Mouse (Mus musculus) A20 (cell line): ENCODE data around the gene Tmem263.

Experiments
- DNase-seq: peaks from one replicate; pipeline ENCODE4 v3.0.0-alpha.2; 2011; ENCODE audit warnings: low read depth, low spot score

Gene Tmem263

DNA sequence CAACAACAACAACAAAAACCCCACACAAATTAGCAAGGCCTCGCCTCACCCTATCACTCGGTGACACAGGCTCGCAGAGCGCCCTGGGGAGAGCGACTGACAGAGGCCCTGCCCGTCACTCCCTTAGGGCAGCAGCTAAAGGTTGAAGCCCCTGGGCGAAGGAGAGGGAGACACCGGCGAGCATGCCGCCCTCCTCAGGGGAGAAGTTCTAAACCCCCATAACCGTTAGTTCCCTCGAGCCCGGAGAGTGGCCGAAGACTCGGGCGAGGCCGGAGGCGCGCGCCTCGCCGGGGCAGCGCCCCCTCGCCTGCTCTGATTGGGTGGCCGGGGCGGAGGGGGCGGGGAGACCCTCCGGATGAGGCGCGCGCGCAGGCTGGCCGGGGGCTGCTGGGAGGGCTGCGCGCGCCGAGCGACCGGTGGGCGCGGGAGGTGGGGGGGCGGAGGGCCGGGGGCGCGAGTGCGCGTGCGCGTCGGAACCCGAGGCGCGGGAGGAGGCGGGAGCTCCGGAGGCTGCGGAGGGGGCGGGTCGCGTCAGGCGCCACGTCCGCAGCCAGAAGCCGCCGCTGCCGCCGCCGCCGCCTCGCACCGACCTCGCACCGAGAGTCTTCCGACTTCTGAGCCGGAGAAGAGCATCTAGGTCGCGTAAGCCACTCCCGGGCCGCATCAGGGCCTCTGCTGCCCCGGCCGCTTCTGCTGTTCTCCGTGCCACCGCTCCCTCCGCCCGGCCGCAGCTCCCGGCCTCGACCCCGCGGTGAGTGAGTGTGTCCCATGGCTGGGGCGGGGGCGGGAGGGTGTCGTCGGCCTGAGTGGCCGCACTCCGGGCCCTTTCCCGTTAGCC lies at the start of gene Tmem263, which contains the start of gene Fhl4:
Gene Tmem263 (plus strand): TSS at position 381 of the 838 bp plus-strand sequence.
Gene Fhl4 (minus strand): TSS at position 249 of the 838 bp plus-strand sequence.
- peak; percentile 96 for DNase-seq

DNA sequence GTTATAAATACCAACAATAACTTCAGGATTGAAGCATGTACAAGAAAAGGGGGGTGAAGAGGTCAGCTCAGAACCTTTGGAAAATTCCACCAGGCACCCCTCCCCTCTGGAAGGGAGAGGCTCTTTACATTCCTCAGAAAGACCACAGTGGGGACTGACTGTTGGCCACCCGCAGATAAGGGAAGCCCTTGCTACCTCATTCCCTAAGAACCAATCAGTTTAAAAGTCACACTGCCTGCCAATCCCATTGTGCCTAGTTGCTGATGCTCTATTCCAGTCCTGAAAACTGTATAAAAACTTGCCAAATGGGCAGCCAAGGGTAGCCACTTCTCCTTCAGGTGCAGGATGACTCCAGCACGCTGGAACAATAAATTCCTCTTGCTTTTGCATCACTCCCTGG lies 47.6 kb upstream of the Tmem263 start:
- no peak for DNase-seq

DNA sequence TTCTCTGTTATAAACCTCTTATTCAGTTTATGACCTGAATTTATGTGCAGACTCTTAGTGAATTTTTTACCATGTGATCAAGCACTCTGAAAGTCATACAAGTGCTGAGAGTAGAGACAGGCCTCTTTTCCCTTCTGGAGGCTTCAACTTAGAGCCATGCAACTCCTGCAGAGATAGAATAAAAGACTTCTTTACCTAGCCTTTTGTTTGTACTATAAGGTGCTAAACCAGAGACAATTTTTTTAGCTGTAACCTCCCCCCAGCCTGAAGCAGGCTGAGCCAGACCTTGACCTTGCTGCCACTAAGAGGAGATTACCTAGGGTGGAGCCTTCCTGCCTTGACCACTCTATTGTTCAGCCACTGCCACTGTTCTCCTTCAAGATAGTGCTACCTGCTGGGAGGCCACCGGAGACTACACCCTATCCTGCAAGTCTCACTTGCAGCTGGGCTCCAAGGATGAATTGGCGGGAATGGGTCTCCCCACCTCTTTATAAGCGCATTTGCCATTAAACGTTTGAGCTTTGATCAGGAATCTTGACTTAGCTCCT lies 30.7 kb upstream of the Tmem263 start:
- DNase-seq = no peak

DNA sequence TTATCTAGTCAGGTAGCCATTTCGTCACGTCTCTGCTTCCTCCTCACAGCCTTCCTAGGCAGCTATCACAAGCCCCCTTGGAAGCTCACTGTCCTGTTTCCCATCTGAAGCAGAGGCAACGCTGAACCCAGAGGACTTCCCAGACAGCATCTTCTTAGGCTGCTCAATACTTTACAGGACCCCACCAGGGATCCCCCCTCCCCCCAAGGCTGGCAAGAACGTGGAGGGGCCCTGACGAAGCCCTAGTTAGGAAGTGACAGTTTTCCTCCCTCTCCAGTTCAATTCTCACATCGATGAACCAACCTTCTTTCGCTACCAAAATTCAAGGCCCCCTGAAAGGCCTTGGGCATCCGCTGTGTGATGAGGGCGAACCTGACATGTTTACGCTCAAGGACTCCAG lies 586 bp upstream of the Tmem263 start:
- no peak for DNase-seq

DNA sequence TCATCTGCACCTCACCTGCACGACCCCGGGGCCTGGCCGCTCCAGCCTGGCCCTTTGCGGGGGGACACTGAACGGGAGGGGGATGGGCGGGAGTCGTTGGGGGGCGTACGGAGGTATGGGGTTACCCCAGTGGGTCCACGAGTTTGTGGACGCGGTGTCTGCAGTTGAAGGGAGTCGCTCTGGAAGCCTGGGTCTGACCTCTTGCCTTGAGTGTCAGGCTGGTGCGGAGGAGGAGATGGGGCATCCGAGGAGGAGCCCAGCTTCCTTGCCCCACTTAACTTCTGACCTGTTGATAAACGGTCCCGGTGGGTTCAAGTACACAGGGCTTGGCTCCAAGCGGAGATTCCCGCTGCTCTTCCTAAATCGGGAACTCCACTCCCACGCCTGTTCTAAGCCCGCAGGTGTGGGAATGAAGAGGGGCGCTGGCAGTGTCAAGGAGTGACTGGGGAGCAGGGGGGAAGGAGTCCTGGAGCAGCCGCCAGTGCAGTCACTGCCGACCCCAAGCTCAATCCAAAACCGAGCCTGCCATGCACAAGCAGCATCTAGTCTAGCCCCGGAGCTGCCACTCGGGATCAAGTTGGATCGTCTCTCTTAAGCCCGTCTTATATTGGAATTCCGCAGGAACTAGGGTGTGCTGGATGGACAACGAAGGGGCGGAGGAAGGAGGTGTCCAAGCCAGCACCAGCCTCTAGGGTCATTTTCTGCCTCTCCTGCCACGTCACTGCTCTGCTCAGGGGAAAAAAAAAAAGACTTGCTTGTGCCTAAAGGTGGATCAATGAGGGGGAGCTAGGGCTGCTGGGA lies 858 bp downstream of the Tmem263 start:
- DNase-seq = peak; percentile 79

DNA sequence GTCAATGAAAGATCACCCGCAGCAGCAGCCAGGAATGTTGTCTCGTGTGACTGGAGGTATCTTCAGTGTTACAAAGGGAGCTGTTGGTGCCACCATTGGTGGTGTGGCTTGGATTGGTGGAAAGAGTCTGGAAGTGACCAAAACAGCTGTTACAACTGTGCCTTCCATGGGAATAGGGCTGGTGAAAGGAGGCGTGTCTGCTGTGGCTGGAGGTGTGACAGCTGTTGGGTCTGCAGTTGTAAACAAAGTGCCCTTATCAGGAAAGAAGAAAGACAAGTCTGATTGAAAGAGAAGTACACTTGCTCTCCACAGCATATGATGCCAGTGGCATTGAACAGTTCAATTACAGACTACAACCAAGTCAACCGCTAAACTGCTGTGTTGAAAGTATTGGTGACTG lies 12.0 kb downstream of the Tmem263 start:
- DNase-seq = no peak

DNA sequence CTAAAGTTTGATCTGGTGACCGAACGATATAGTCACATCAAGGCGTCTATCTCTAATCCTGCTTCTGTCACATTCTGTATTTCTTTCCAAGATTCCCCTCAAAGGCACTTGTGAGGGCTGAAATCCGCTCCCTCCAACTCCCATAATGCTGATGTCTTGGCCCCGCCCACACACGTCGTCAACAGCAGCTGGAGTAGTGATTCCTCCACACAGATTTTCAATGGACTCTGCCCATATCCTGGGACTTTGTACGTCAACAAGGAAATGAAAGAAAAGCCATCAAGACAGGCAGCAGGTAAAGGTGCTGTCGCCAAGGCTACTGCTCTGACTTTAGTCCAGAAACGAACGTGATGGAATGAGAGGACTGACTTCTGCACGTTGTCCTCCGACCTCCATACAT lies 22.8 kb downstream of the Tmem263 start:
- DNase-seq = no peak

DNA sequence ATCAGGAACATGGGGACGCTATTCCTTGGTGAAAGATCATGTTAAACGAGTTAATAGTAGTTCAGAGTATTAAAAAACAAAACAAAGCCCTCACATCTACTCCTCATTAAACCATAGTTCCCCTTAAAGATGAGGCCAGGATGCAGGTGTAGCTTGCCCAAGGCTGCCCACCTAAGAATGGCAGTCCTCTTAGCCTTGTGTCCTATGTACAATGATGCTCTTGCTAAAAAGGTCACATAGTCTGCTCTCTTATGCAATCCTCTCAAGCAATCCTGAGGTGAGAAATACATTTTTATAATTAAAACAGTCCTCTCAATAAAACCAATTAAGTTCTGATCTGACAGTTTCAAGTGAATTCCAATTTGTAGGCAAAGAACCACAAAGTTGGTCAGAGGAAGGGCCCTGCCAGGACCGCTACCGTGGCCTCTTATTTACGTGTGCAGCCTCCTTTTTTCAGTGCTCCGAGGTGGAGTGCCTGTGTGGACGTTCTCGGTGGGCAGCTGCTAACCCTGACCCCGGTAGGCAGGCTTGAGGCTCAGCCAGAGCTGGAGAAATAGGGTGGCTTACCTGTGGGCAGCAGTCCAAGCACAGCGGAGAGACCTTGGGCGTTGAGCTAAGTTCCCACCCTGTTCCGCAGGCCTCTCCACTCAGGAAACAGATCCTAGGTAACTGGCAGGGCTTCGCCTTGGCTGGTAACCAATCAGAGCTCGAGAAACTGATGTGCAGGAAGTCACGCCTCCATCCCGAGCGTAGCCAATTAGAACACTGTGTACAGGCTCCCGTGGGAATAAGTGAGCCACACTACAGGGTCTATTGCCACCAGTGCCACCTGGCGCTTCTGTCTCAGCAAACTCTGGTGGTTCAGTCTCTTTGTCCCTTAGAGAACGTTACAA lies 25.2 kb downstream of the Tmem263 start, which contains the start of gene Mterf2:
Gene Mterf2 (minus strand): TSS at position 633 of the 893 bp plus-strand sequence.
- peak; percentile 97 for DNase-seq

DNA sequence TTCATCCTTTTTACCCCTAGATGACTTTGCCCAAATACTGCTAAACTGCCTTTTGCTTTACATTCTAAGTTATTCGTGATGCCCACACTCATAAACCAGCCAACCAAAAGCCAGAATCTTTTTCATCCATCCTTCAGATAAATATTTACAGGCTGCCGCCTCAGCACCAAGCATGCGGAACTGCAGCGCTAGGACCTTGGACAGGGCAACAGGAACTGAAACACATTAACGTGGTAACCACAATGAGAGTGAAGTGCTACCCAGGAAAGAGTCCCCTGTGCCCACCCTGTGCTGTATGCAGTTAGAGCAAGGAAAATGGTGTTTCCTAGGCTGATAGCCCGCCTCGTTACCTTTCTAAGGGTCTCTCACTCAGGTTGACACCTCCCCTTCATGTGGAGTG lies 26.0 kb downstream of the Tmem263 start:
- peak; percentile 84 for DNase-seq

DNA sequence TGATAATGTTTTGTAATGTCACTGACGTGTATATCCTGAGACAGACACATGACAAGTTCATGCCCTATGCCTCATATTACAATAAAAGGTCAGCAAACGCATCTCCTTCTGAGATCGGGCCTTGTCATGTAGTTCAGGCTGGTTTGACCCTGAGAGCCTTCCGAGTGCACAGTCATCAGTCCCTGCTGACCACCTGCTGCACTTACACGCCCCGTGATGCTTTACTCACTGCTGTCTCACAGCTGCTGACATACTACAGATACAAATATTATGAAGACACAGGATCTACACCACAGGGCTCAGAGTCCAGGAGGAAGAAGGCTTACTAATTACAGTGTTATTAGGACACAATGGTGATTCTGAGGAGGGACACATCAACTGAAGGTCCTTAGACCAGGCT lies 34.1 kb downstream of the Tmem263 start:
- no peak for DNase-seq

- no peak for DNase-seq
Observed at GRCm38 (mm10) chr10:85141465-85141864, 39.0 kb downstream of the Tmem263 start.

GRCm38 (mm10) chr10:85146282-85146681 lies 43.9 kb downstream of the Tmem263 start:
- DNase-seq = no peak

GRCm38 (mm10) chr10:85149226-85149625 lies 46.8 kb downstream of the Tmem263 start:
- no peak for DNase-seq

- peak; percentile 42 for DNase-seq
Observed at GRCm38 (mm10) chr10:85154195-85154594, 51.8 kb downstream of the Tmem263 start.

GRCm38 (mm10) chr10:85157451-85157850 lies 55.0 kb downstream of the Tmem263 start:
- no peak for DNase-seq

- no peak for DNase-seq
Observed at GRCm38 (mm10) chr10:85159989-85160619, 57.7 kb downstream of the Tmem263 start.

DNA sequence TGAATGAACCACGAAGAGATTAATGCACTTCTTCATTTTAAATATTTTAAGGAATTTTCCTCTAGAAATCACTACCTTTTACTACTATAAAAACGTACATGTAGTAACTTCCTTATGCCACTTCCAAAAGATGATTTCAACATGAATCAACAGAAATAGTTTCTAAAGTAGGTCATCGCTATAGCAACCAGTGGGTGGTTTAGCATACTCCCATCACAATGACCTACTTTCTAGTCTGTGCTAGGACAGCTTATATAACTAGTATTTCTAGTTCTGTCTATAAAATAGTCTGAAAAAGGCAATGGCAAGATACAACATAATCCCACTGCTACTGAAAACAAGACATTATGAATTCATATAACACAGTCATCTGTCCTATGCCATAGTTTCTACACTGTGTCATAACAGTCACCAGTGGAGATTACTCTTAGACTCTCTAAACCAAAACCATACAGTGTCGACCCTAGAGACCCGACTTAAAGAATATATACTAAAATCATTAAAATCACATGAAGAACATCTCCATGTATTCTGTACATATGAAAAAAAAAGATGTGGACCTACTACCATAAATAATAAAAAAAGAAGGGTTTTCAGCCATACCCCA lies 59.4 kb downstream of the Tmem263 start:
- DNase-seq = no peak

DNA sequence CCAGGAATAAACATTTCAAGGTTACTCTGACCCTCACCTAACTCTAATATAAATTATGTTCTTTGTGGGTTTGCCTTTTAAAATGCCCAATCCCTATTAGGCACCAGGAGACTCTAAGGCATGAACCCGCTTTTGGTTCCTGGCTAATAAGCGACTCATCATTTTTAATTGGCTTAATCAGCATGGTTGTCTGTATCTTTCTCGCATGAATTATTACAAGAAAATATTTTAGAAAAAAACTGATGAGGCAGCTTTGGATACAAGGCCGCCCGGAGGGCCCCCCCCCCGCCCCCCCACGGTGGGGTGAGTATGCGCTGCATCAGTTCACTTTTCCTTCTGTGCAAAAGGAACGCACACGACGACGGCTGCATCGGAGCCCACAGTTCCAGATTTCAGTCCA lies 62.4 kb downstream of the Tmem263 start:
- DNase-seq = no peak

DNA sequence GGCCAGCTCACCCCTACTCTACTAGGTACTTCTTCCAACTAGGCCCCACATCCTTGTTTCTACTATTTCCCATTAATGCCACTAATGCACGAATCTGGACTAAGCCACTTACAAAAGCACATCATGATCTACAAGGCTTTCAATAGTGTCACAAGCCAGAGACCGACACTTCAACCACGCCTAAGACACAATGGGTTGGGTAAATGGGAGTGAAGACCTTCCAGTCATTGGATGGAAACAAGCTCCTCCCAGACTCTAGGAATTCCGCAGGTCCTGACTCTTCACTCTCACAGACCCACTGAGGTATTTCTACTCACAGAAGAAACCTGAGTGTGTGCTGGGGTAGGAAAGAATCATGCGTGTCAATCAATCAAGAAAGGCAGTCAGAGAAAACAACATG lies 62.9 kb downstream of the Tmem263 start:
- no peak for DNase-seq
